Mouse (Mus musculus) Patski (cell line): Measurements from ENCODE around the gene Olfr519. TPM values are rescaled to one million over a fixed set of nuclear protein-coding genes. Genes with fewer than 3 reads are reported as not detected.
A peak's percentile ranks its signal among the peaks of the same experiment; 100 is the strongest.

ENCODE experiments used
- ATAC-seq: fragments of 100-300 bp; one replicate; pipeline ENCODE4 v1.8.0; 2021
- CTCF ChIA-PET: fragments of 350-600 bp; sonication (Branson Sonifier 250); formaldehyde crosslinking; loops from one replicate; lab custom pipeline; 2022; ENCODE audit warnings: inconsistent platforms; lab: Charles Lee
- POLR2A ChIA-PET: fragments of 350-600 bp; sonication (Branson Sonifier 250); formaldehyde crosslinking; loops from one replicate; lab custom pipeline; 2022; ENCODE audit warnings: antibody characterized with exemption, inconsistent platforms; lab: Charles Lee
- DNase-seq: peaks from one replicate; pipeline ENCODE4 v3.0.0-alpha.2; 2011; ENCODE audit warnings: low read depth, low spot score
- H3K27me3 ChIP-seq: fragments of 371-371 bp; one replicate; pipeline ENCODE4 v1.5.1; 2021
- CTCF ChIP-seq: fragments of 100-300 bp; IDR thresholded peaks from one replicate; pipeline ENCODE4 v1.5.1; 2021
- in situ Hi-C: fragments of 300-500 bp; cut with MboI; formaldehyde crosslinking; loops from 3 replicates; pipeline ENCODE4 v1.11.1; 2018; ENCODE audit warnings: low pct_unique_long_range_greater_than_20kb, mixed read lengths
- polyA plus RNA-seq: library from polyadenylated mRNA; unstranded; gene quantifications from one replicate; pipeline ENCODE4 v1.2.3, GENCODE M21; 2021

The Olfr519 gene
- not detected for polyA plus RNA-seq

DNA sequence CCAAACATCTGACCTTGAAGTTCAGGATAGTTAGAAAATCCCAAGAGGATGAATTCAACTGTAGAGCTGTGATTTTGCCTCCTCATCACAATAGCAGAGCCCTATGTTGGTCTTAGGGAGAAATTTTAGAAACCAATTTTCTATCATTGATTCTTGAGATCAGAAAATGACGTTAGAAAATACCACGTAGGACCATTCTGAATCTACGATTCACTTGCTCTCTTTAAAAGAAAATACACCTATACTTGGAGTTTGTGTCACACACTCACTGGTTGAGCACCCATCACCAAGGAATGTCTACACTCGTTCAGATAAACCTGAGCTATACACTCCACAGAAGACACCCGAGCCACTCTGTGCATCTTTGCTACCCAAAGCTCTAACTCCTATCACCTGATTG lies at the start of gene Olfr519:
TSS of gene Olfr519 (minus strand) at position 101 of the 400 bp plus-strand sequence.
- in situ Hi-C loops = no loop called here
- TF ChIP-seq CTCF = no peak
- no peaks in the 10 kb centered on the region for H3K27me3 ChIP-seq
- no peak for DNase-seq
- ChIA-PET POLR2A (no interaction called here), CTCF (no interaction called here)
- no peak for ATAC-seq

DNA sequence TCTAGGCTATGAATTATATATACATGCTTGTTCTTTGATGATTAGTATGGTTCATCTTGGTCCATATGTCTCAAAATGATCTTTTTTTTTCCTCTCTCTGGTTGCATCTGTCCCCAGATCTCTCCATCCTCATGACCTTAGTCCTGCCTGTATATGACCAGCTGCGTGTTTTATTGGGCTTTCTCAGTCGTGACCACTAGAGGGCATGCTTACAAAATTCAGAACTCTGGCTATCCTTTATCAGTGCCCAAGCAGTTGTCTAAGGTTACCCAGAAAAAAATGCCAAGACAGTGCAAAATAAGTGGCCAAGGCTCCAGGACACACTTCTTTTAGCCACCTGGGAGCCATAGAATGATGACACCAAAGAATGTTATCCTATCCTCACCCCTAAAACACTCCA lies 49.8 kb upstream of the Olfr519 start:
- peak; percentile 84 for ATAC-seq
- ChIA-PET POLR2A (no interaction called here), CTCF (interaction anchor here (0.8 to 2.4 kb wide), 7 partner anchors 9 to 78 kb away, joined by 3 to 16 read pairs (median 4); partner anchors contain the start of genes Eif3f and Nlrp10)
- in situ Hi-C loops = no loop called here
- no peak for DNase-seq
- H3K27me3 ChIP-seq = no peaks in the 10 kb centered on the region
- peak; percentile 81 for TF ChIP-seq CTCF

GRCm38 (mm10) chr7:108941466-108941865 lies 47.2 kb upstream of the Olfr519 start:
- ChIA-PET CTCF (interaction anchor here (1.3 to 2.0 kb wide), 3 partner anchors 12 to 80 kb away, joined by 3 to 6 read pairs (median 5); no protein-coding TSS in a partner anchor), POLR2A (interaction anchor here (1.7 kb wide), 1 partner anchor 80 kb away, joined by 5 read pairs; no protein-coding TSS in a partner anchor)
- ATAC-seq (peak; percentile 52), DNase-seq (peak; percentile 41)
- in situ Hi-C loops = no loop called here
- no peaks in the 10 kb centered on the region for H3K27me3 ChIP-seq
- TF ChIP-seq CTCF = no peak

GRCm38 (mm10) chr7:108936591-108936990 lies 42.4 kb upstream of the Olfr519 start:
- ChIA-PET CTCF (interaction anchor here (0.9 to 2.5 kb wide), 3 partner anchors 8 to 114 kb away, joined by 3 to 16 read pairs (median 3); no protein-coding TSS in a partner anchor), POLR2A (no interaction called here)
- TF ChIP-seq CTCF = no peak
- no peak for DNase-seq
- ATAC-seq = no peak
- in situ Hi-C loops = loop anchor here (10.0 kb wide), 1 partner anchor 82 kb away; the partner anchor contains the start of gene Olfr516
- H3K27me3 ChIP-seq = no peaks in the 10 kb centered on the region

- in situ Hi-C loops = loop anchor here (10.0 kb wide), 1 partner anchor 81 kb away; the partner anchor contains the start of gene Olfr516
- ChIA-PET POLR2A (interaction anchor here (0.6 kb wide), 1 partner anchor 24 kb away, joined by 3 read pairs; no protein-coding TSS in a partner anchor), CTCF (interaction anchor here (1.1 to 2.5 kb wide), 2 partner anchors 9 to 84 kb away, joined by 3 to 16 read pairs; no protein-coding TSS in a partner anchor)
- no peak for DNase-seq
- no peaks in the 10 kb centered on the region for H3K27me3 ChIP-seq
- TF ChIP-seq CTCF = no peak
- no peak for ATAC-seq
Measured at GRCm38 (mm10) chr7:108935411-108935810, 41.2 kb upstream of the Olfr519 start.

DNA sequence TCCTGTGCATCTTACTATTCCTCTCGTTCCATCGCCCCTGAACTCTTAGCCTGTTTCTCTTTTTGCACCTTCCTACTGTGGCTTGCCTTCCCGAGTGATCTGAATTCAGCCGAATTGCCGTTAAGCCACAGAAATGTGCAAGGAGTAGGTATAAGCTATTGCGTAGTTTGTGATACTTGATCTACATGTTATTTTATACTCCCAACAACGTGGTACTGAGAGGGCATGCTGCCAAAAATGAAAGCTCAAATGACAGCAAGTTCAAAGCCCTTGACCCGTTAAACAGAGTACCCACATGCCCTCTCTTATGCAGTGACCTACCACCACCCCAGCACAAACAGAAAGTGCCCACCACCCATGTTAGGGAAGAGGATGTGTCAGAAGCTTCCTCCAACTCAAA lies 40.6 kb upstream of the Olfr519 start:
- POLR2A ChIA-PET = interaction anchor here (0.6 kb wide), 1 partner anchor 23 kb away, joined by 3 read pairs; no protein-coding TSS in a partner anchor
- in situ Hi-C loops = loop anchor here (5.0 to 10.0 kb wide), 2 partner anchors 80 to 118 kb away; partner anchors contain the start of gene Olfr516
- no peaks in the 10 kb centered on the region for H3K27me3 ChIP-seq
- DNase-seq (no peak), ATAC-seq (no peak)
- CTCF ChIA-PET = interaction anchor here (2.5 kb wide), 1 partner anchor 10 kb away, joined by 16 read pairs; no protein-coding TSS in a partner anchor
- no peak for TF ChIP-seq CTCF

- peak; percentile 96 for TF ChIP-seq CTCF
- peak; percentile 99 for DNase-seq
- no peaks in the 10 kb centered on the region for H3K27me3 ChIP-seq
- POLR2A ChIA-PET = no interaction called here
- CTCF ChIA-PET = interaction anchor here (1.0 to 2.5 kb wide), 2 partner anchors 11 to 83 kb away, joined by 3 to 16 read pairs; partner anchors contain the start of gene Olfr516
- ATAC-seq = peak; percentile 87
- in situ Hi-C loops = loop anchor here (5.0 to 10.0 kb wide), 2 partner anchors 79 to 117 kb away; partner anchors contain the start of gene Olfr516
Measured at GRCm38 (mm10) chr7:108933794-108934731, 39.8 kb upstream of the Olfr519 start, which contains the start of gene Eif3f. Gene Eif3f (plus strand): TSS chr7:108934417.

DNA sequence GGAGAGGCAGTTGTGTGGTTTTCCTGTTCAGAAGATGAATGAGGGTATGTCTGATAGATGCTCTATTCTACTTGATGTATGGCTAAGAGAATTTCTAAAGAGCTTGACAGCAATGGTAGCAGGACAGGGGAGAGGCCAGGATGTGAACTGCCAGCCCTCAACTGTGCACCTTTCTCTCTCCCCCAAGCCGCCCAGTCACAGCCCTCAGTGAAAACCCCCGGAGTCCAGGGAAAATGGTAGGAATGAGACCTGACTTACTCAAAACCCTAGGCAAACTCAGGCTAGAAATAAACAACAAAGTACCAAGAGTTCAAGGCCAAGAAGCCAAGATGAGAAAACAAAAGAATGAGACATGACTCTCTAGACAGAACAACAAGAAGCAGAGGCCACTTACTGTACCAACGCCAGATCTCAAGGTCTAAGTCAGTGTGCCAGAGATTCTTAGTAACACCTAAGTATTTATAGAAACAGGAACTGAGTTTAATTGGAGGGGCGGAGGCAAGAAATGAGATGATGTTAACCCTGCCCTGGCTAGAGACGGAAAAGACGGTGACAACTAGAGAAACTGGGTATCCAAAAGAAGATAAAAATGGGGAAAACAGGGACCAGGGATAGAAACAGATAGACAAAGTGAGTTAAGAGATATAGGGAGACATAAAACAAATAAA lies 35.6 kb upstream of the Olfr519 start, which contains the start of gene Nlrp10:
TSS of gene Nlrp10 (minus strand) at position 453 of the 668 bp plus-strand sequence.
- POLR2A ChIA-PET = no interaction called here
- no peak for ATAC-seq
- CTCF ChIA-PET = interaction anchor here (1.1 to 1.9 kb wide), 2 partner anchors 15 to 79 kb away, joined by 4 to 5 read pairs; no protein-coding TSS in a partner anchor
- no peak for TF ChIP-seq CTCF
- H3K27me3 ChIP-seq = no peaks in the 10 kb centered on the region
- in situ Hi-C loops = loop anchor here (5.0 to 10.0 kb wide), 2 partner anchors 75 to 113 kb away; partner anchors contain the start of gene Olfr516
- no peak for DNase-seq

DNA sequence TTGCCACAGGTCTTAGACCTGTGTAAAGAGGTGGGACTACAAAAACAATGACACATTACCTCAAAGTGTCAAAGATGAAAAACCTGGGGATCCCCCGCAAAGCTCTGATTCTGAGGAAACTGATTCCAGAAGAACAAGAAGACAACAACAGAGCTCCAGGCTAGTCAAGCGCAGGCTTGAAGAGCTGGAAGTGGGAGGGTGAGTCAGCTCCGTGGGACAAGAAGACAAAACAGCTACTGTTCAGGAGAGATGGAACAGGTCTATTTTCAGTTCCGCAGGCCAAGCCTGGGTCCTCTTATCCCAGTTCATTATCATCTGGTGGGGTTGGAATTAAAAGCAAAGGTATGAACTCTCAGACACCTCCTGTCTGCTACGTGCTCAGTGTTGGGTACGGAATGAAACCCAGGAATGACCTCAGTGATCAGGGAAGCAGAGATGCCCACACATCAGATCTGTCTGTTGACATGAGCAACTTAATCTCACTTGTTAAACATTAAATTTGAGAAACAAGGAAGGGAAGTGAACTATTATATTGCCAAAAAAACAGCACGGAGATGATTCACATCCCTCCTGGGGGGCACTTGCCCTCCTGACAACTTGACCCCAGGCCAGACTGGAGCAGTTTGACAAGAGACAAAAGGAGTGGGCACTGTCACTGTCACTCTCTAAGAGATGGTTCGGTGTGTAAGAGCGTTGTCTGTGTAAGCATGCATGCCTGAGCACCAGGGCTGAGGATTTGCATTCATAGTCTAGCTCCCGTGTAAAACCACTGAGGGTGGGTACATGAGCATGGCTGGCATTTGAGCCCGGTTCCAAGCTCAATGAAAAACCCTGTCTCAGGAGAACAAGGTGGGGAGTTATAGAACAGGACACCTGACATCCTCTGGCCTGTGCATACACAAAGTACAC lies 34.3 kb upstream of the Olfr519 start:
- POLR2A ChIA-PET = no interaction called here
- peak; percentile 85 for ATAC-seq
- CTCF ChIA-PET = no interaction called here
- peak; percentile 74 for DNase-seq
- H3K27me3 ChIP-seq = no peaks in the 10 kb centered on the region
- no peak for TF ChIP-seq CTCF
- in situ Hi-C loops = no loop called here
